Mouse (Mus musculus): Measurements from ENCODE around the gene Rab3c.

The Rab3c gene

GRCm38 (mm10) chr13:110094998-110095397 lies 185.8 kb downstream of the Rab3c start:
- DNase-seq (ENCODE audit: low spot score in 2 of 2), result no peak

- DNase-seq (ENCODE audit: low spot score in 2 of 2), result no peak
Measured at GRCm38 (mm10) chr13:110093720-110094685, 186.8 kb downstream of the Rab3c start.

GRCm38 (mm10) chr13:110083961-110084360 lies 196.8 kb downstream of the Rab3c start:
- DNase-seq (ENCODE audit: low spot score in 2 of 2), result peak in 1 of 2 experiments; percentile 12

- DNase-seq (ENCODE audit: low spot score in 2 of 2), result no peak
Measured at GRCm38 (mm10) chr13:110081174-110081573, 199.6 kb downstream of the Rab3c start.

- DNase-seq (ENCODE audit: low spot score in 2 of 2), result no peak
Measured at GRCm38 (mm10) chr13:110075587-110075986, 205.2 kb downstream of the Rab3c start.

- DNase-seq (ENCODE audit: low spot score in 2 of 2), result no peak
Measured at GRCm38 (mm10) chr13:110074180-110074579, 206.6 kb downstream of the Rab3c start.

- DNase-seq (ENCODE audit: low spot score in 2 of 2), result no peak
Measured at GRCm38 (mm10) chr13:110067149-110067548, 213.6 kb downstream of the Rab3c start.

- DNase-seq (ENCODE audit: low spot score in 2 of 2), result no peak
Measured at GRCm38 (mm10) chr13:110066674-110067073, 214.1 kb downstream of the Rab3c start.

- peak in 1 of 2 experiments; percentile 14 for DNase-seq (ENCODE audit: low spot score in 2 of 2)
Measured at GRCm38 (mm10) chr13:110062835-110063411, 217.9 kb downstream of the Rab3c start.

GRCm38 (mm10) chr13:110062288-110062687 lies 218.5 kb downstream of the Rab3c start:
- no peak for DNase-seq (ENCODE audit: low spot score in 2 of 2)

- DNase-seq (ENCODE audit: low spot score in 2 of 2), result no peak
Measured at GRCm38 (mm10) chr13:110054538-110054937, 226.3 kb downstream of the Rab3c start.

- no peak for DNase-seq (ENCODE audit: low spot score in 2 of 2)
Measured at GRCm38 (mm10) chr13:110048767-110049434, 231.9 kb downstream of the Rab3c start.

- DNase-seq (ENCODE audit: low spot score in 2 of 2), result no peak
Measured at GRCm38 (mm10) chr13:110044418-110044817, 236.4 kb downstream of the Rab3c start.

GRCm38 (mm10) chr13:110039779-110040498 lies 240.9 kb downstream of the Rab3c start:
- no peak for DNase-seq (ENCODE audit: low spot score in 2 of 2)

- DNase-seq (ENCODE audit: low spot score in 2 of 2), result no peak
Measured at GRCm38 (mm10) chr13:110039170-110039569, 241.6 kb downstream of the Rab3c start.

GRCm38 (mm10) chr13:110038521-110038920 lies 242.3 kb downstream of the Rab3c start:
- no peak for DNase-seq (ENCODE audit: low spot score in 2 of 2)

- DNase-seq (ENCODE audit: low spot score in 2 of 2), result no peak
Measured at GRCm38 (mm10) chr13:110034885-110035284, 245.9 kb downstream of the Rab3c start.

GRCm38 (mm10) chr13:110034041-110034440 lies 246.8 kb downstream of the Rab3c start:
- no peak for DNase-seq (ENCODE audit: low spot score in 2 of 2)

GRCm38 (mm10) chr13:110031886-110032285 lies 248.9 kb downstream of the Rab3c start:
- DNase-seq (ENCODE audit: low spot score in 2 of 2), result no peak

GRCm38 (mm10) chr13:110031061-110031460 lies 249.7 kb downstream of the Rab3c start:
- DNase-seq (ENCODE audit: low spot score in 2 of 2), result no peak

- DNase-seq (ENCODE audit: low spot score in 2 of 2), result no peak
Measured at GRCm38 (mm10) chr13:110024381-110025161, 256.2 kb downstream of the Rab3c start.

All from spleen, postnatal 4 days (tissue).